Mouse (Mus musculus) neural tube, embryonic 11.5 days (tissue): Measurements from ENCODE around the gene Mdh2. TPM values are rescaled to one million over a fixed set of nuclear protein-coding genes. Genes with fewer than 3 reads are reported as not detected.

ENCODE experiments used
- ATAC-seq: fragments of 200-750 bp; cut with Nextera tagmentation; 2 replicates; pipeline ENCODE4 v1.8.0; 2017; ENCODE audit warnings: moderate number of reproducible peaks, mild to moderate bottlenecking, moderate TSS enrichment, moderate library complexity; ENCODE audit not compliant: insufficient read depth, low FRiP score, low TSS enrichment
- DNase-seq: peaks from one replicate; pipeline ENCODE4 v3.0.0-alpha.2; 2015; ENCODE audit warnings: low spot score
- H3K27ac ChIP-seq: fragments of 300-500 bp; sonication (generic); 2 replicates; pipeline ENCODE4 v1.5.1; 2014; ENCODE audit warnings: low read depth, mild to moderate bottlenecking, low read length
- H3K27me3 ChIP-seq: fragments of 300-500 bp; sonication (generic); 2 replicates; pipeline ENCODE4 v1.6.1; 2014; ENCODE audit warnings: mild to moderate bottlenecking, low read length, mixed read lengths; ENCODE audit not compliant: control insufficient read depth, insufficient read depth
- H3K36me3 ChIP-seq: fragments of 300-500 bp; sonication (generic); 2 replicates; pipeline ENCODE4 v1.6.1; 2014; ENCODE audit warnings: mild to moderate bottlenecking, low read length, moderate library complexity, mixed read lengths; ENCODE audit not compliant: control insufficient read depth, insufficient read depth
- H3K4me1 ChIP-seq: fragments of 300-500 bp; sonication (generic); 2 replicates; pipeline ENCODE4 v1.6.1; 2014; ENCODE audit warnings: low read length, mixed read lengths; ENCODE audit not compliant: control insufficient read depth, insufficient read depth
- H3K4me2 ChIP-seq: fragments of 300-500 bp; sonication (generic); 2 replicates; pipeline ENCODE4 v1.6.1; 2014; ENCODE audit warnings: low read depth, mild to moderate bottlenecking, moderate library complexity
- H3K4me3 ChIP-seq: fragments of 300-500 bp; sonication (generic); 2 replicates; pipeline ENCODE4 v1.5.1; 2014; ENCODE audit warnings: low read depth, low read length
- H3K9ac ChIP-seq: fragments of 300-500 bp; sonication (generic); 2 replicates; pipeline ENCODE4 v1.6.1; 2014; ENCODE audit warnings: mild to moderate bottlenecking, low read length
- H3K9me3 ChIP-seq: fragments of 300-500 bp; sonication (generic); 2 replicates; pipeline ENCODE4 v1.6.1; 2016; ENCODE audit warnings: low read length; ENCODE audit not compliant: control insufficient read depth
- WGBS: fragments of 180-500 bp; shearing (Covaris S2); extraction: QIAGEN DNeasy Blood & Tissue Kit; methylation state at CpG from one replicate; pipeline ENCODE4 v1.1.7; 2014; 5-methylcytosine and 5-hydroxymethylcytosine counted together
- polyA plus RNA-seq: library from polyadenylated mRNA; unstranded; fragments of >200 nt; fragmentation: Nextera tagmentation; extraction: Ambion mirVana; gene quantifications from 2 replicates; pipeline ENCODE4 v1.2.1, GENCODE M21; 2014

Gene Mdh2
- polyA plus RNA-seq, 1 experiment from 2014 or later: 630 TPM

- Histone ChIP-seq H3K27ac (0 out of 2 replicates have a peak within 1 kb of the TSS, but pooled peaks have one; percentile 15), H3K4me2 (peak within 1 kb of the TSS; percentile 49)
These were observed 28.4 kb downstream of the Mdh2 start, which contains the start of gene Srrm3 for GRCm38 (mm10) chr5:135806555-135807262. Gene Srrm3, plus strand, starts transcription at chr5:135806890.

GRCm38 (mm10) chr5:135807263-135807637 lies 29.0 kb downstream of the Mdh2 start:
- Histone ChIP-seq H3K4me2 (peak overlapping the region; percentile 49), H3K4me1 (no peaks in the 10 kb centered on the region), H3K27me3 (no peaks in the 10 kb centered on the region), H3K4me3 (peak overlapping the region; percentile 42), H3K27ac (no peak overlapping the region), H3K9ac (peak overlapping the region; percentile 64), H3K36me3 (no peaks in the 10 kb centered on the region), H3K9me3 (no peaks in the 10 kb centered on the region)
- DNase-seq: no peak
- no peak for ATAC-seq
- WGBS: 60% methylated on average over 3 of the region's 3 CpGs

More at GRCm38 (mm10) chr5:135806555-135807262, 28.4 kb downstream of the Mdh2 start, which contains the start of gene Srrm3:
- Histone ChIP-seq H3K4me3 (peak within 1 kb of the TSS; percentile 42), H3K36me3 (no peaks in the 10 kb centered on the region), H3K4me1 (no peaks in the 10 kb centered on the region), H3K9ac (peak within 1 kb of the TSS; percentile 64), H3K27me3 (no peaks in the 10 kb centered on the region), H3K9me3 (no peaks in the 10 kb centered on the region)
- ATAC-seq: peak; percentile 50; the same call in 1 of the 2 replicates
- peak; percentile 89 for DNase-seq
- 4% methylated on average over 29 of the region's 29 CpGs for WGBS

- Histone ChIP-seq H3K4me1 (no peaks in the 10 kb centered on the region), H3K27me3 (no peaks in the 10 kb centered on the region), H3K4me2 (no peak overlapping the region), H3K4me3 (no peak overlapping the region), H3K9ac (no peak overlapping the region), H3K9me3 (no peaks in the 10 kb centered on the region), H3K27ac (no peak overlapping the region), H3K36me3 (no peaks in the 10 kb centered on the region)
- DNase-seq (no peak), ATAC-seq (no peak)
- WGBS: 75% methylated on average over 5 of the region's 5 CpGs
These were observed 34.7 kb downstream of the Mdh2 start for GRCm38 (mm10) chr5:135812991-135813390.

- DNase-seq (no peak), ATAC-seq (no peak)
- Histone ChIP-seq H3K9me3 (no peaks in the 10 kb centered on the region), H3K27me3 (no peaks in the 10 kb centered on the region), H3K4me3 (no peak overlapping the region), H3K4me1 (no peaks in the 10 kb centered on the region), H3K27ac (no peak overlapping the region), H3K4me2 (no peak overlapping the region), H3K36me3 (no peaks in the 10 kb centered on the region), H3K9ac (no peak overlapping the region)
- 46% methylated on average over 7 of the region's 7 CpGs for WGBS
These were observed 40.2 kb downstream of the Mdh2 start for GRCm38 (mm10) chr5:135818491-135818890.

- Histone ChIP-seq H3K27ac (peak overlapping the region; percentile 72; the same call in 1 of the 2 replicates), H3K4me1 (0 out of 2 replicates have a peak, but pooled peaks cover 2% of the 10 kb centered on the region)
These were observed 44.1 kb downstream of the Mdh2 start for GRCm38 (mm10) chr5:135822316-135822944.

GRCm38 (mm10) chr5:135824517-135824916 lies 46.2 kb downstream of the Mdh2 start:
- Histone ChIP-seq H3K9ac (no peak overlapping the region), H3K27ac (no peak overlapping the region), H3K4me3 (no peak overlapping the region), H3K27me3 (no peaks in the 10 kb centered on the region), H3K4me1 (0 out of 2 replicates have a peak, but pooled peaks cover 2% of the 10 kb centered on the region), H3K9me3 (no peaks in the 10 kb centered on the region), H3K4me2 (no peak overlapping the region), H3K36me3 (no peaks in the 10 kb centered on the region)
- no peak for ATAC-seq
- WGBS: 47% methylated on average over 3 of the region's 3 CpGs
- no peak for DNase-seq

More at GRCm38 (mm10) chr5:135822316-135822944, 44.1 kb downstream of the Mdh2 start:
- Histone ChIP-seq H3K4me2 (no peak overlapping the region), H3K4me3 (no peak overlapping the region), H3K36me3 (no peaks in the 10 kb centered on the region), H3K9me3 (no peaks in the 10 kb centered on the region), H3K27me3 (no peaks in the 10 kb centered on the region), H3K9ac (no peak overlapping the region)
- ATAC-seq (peak; percentile 67; the same call in 1 of the 2 replicates), DNase-seq (peak; percentile 61)
- 16% methylated on average over 7 of the region's 7 CpGs for WGBS

GRCm38 (mm10) chr5:135826225-135826624 lies 47.9 kb downstream of the Mdh2 start:
- Histone ChIP-seq H3K4me3 (no peak overlapping the region), H3K4me2 (no peak overlapping the region), H3K27me3 (no peaks in the 10 kb centered on the region), H3K9me3 (no peaks in the 10 kb centered on the region), H3K4me1 (0 out of 2 replicates have a peak, but pooled peaks cover 2% of the 10 kb centered on the region), H3K9ac (no peak overlapping the region), H3K27ac (peak overlapping the region; percentile 44; the same call in 1 of the 2 replicates), H3K36me3 (no peaks in the 10 kb centered on the region)
- no peak for DNase-seq
- no peak for ATAC-seq
- WGBS: 48% methylated on average over 6 of the region's 6 CpGs

- Histone ChIP-seq H3K9me3 (no peaks in the 10 kb centered on the region), H3K4me3 (no peak overlapping the region), H3K4me1 (0 out of 2 replicates have a peak, but pooled peaks cover 2% of the 10 kb centered on the region), H3K36me3 (no peaks in the 10 kb centered on the region), H3K9ac (no peak overlapping the region), H3K27me3 (no peaks in the 10 kb centered on the region), H3K4me2 (no peak overlapping the region), H3K27ac (no peak overlapping the region)
- DNase-seq (no peak), ATAC-seq (no peak)
- WGBS: 88% methylated on average over 8 of the region's 8 CpGs
These were observed 51.1 kb downstream of the Mdh2 start for GRCm38 (mm10) chr5:135829381-135829780.
